Mouse (Mus musculus): Measurements from ENCODE around the gene Mfap1a.

Mfap1a gene

DNA sequence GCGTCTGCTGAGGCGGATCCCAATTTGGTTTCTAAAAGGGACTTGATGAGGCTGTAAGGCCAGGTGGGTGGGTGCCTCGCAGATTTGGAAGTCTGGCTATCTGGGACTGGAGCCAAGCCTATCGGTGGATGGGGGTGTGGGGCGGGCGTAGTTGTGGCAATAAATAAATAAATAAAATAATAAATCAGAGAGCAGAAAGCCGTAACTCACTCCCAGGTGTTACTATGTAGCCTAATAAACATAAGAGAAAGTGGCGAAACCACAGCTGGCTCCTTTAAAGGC, 63.5 kb downstream of the Mfap1a start:
- DNase-seq (ENCODE audit: low read depth in 1 of 2, low spot score in 2 of 2), result no peak

DNA sequence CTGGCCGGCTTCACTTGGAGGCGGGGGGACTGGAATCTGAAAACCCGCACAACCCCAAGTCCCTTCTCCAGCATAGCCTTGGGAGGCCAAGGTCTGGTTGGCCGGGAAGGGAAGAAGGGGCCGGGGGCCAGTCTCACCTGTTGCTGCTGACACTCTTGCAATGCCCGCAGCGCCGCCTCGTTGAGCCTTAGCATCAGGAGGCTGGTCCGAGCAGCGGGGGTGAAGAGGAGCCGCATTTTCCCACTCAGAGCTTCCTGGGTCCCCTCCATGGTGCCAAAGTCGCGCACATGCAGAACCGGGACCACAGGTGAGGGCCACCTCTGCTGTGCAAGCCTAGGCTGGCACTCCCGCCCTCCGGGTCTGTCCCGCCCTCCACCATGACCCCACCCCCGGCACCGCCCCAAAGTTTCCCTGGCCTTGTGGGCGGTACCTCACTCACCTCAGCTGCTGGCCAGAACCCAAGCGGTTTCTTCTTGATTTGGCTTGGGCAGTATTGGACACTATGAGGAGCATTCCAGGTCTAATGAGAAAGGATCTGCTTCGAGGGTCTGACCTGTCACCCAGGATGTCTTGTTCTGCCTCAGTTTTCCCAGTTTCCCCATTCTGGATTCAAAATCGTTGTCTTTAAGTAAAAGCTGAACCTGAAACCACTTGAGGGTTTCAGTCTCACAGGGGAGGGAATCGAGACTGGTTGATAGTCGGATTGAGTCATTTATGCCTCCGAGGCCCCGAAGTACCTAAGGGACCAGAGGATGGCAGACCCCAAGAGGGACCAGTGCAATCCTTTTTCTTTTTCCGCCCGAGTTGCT, 64.0 kb downstream of the Mfap1a start:
- peak in 1 of 2 experiments; percentile 12 for DNase-seq (ENCODE audit: low read depth in 1 of 2, low spot score in 2 of 2)

Data from monocyte, adult 2 months (primary cell).